Mouse (Mus musculus) gastrocnemius, postnatal 14 days (tissue): Measurements from ENCODE around the gene Bend3. TPM values are rescaled to one million over a fixed set of nuclear protein-coding genes. Genes with fewer than 3 reads are reported as not detected.
"Not testable (repeated sequence)": the region's sequence is repeated elsewhere in the genome, so short reads cannot be mapped to it uniquely, and the experiment has no call there.

Source experiments
- DNase-seq: peaks from one replicate; pipeline ENCODE4 v3.0.0; 2021; ENCODE audit warnings: mixed read lengths
- intact Hi-C: fragments of 180-260 bp; cut with DNase I; formaldehyde crosslinking; loops from one replicate; pipeline ENCODE4 v1.15.1; 2025; ENCODE audit warnings: low total_unique reads
- total RNA-seq, 2 experiments: library from RNA; stranded (reverse); gene quantifications; 2 replicates each; pipeline ENCODE4 v1.2.3; 2021

Bend3 gene
- total RNA-seq, 2 experiments from 2014 or later: 3.7 to 4.8 TPM

DNA sequence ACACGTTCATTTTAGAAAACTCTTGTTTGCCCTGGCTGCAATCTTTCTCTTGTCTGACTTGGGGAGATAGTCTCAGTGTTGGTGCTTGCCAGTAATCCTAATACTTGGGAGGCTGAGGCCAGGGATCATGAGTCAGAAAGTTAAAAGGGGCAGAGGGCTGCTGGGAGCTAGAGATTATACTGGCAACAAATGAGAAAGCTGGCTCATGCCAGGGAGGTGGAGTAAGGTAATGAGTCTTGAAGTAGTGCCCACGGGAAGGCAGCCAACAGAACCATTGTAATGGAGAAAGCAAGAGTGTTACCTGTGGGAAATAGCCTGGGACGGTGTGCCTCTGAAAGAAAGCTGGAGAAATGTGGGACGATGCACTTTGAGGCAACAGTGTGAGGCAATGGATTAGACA lies 39.2 kb downstream of the Bend3 start:
- DNase-seq: no peak
- intact Hi-C loops: no loop called here

- intact Hi-C loops: no loop called here
- DNase-seq: no peak
These were observed 39.7 kb downstream of the Bend3 start for GRCm38 (mm10) chr10:43518368-43518767.

- intact Hi-C loops: no loop called here
These were observed 41.3 kb downstream of the Bend3 start for GRCm38 (mm10) chr10:43519977-43520376.

GRCm38 (mm10) chr10:43523931-43524330 lies 45.3 kb downstream of the Bend3 start, which contains the start of gene Gm9803:
Gene Gm9803, plus strand, starts transcription at chr10:43524084.
- intact Hi-C loops, DNase-seq: not testable (repeated sequence)

More at GRCm38 (mm10) chr10:43519977-43520376, 41.3 kb downstream of the Bend3 start:
- DNase-seq: no peak

DNA sequence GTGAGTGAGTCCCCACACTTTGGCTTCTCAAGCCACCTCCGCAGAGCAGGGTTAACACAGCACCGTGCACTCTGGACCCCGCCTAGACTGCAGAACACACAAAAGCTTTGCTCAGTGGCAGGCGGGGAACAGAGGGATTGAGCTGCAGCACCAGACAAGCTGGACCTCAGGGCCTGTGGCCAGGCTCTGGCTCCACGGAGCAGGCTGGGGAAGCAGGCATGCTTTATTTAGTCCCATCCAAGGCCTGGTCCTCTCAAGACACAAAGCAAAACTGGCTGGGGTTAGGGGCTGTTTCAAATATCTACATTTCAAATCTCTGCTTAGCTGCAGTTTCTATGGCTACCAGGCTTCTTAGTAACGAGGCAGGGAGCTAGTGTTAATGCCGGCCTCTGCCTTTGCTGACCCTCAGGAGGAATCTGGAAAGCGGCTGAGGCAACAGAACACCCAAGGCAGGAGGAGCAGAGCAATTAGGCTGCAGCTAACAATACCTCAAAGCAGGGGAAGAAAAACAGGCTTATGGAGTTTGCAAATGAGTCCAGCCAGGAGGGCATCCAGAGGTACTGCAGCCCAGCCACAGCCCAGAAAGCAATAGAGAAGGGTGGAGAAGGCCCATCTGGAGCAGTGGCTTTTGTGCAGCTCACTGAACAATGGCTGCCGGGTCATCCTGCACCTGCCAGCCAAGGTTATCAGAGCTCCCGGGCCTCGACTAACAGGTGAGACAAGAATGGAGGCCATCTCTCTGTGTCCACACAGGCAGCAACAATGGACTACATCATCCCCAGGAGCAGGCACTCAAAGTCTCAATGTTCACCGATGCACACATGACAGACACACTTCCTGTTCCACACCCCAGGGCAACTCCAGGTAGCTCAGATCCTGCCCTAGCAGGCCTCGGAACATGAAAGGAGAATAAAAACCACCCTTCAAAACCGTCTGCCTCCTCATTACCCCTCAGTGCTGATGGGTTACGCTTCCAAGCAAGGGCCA lies 48.9 kb downstream of the Bend3 start:
- intact Hi-C loops: no loop called here
- DNase-seq: no peak

- intact Hi-C loops: no loop called here
- no peak for DNase-seq
These were observed 55.8 kb downstream of the Bend3 start for GRCm38 (mm10) chr10:43534382-43534781.

GRCm38 (mm10) chr10:43537652-43538051 lies 59.0 kb downstream of the Bend3 start:
- intact Hi-C loops: loop anchor here (5.0 kb wide), 1 partner anchor 60 kb away; the partner anchor contains the start of gene Bend3
- DNase-seq: no peak

- no peak for DNase-seq
- intact Hi-C loops: loop anchor here (5.0 kb wide), 1 partner anchor 62 kb away; the partner anchor contains the start of gene Bend3
These were observed 60.2 kb downstream of the Bend3 start for GRCm38 (mm10) chr10:43538831-43539230.

DNA sequence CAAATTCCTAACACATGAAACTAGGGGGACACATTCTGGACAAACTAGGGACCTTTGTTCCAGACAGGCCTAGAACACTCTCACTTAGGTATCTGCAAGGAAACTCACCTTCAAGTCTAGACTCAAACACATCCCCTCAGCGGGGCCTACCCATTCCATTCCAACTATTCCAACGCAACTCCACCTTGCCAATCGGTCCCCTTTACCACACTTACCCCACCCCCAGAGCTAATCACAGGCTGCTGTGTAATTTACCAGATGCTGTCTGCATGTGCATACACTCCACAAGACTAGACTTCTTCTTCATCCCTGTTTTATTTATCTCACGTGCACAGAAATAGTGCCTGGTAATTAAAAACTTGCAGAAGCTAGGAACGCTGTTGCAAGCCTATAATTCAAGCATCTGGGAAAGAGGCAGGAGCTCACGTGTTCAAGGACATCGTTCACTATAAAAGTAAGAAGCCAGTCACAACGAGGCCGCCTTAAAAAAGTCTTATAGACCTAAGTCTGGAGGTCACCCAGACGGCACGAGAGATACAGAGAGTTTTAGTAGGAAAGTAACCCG lies 61.2 kb downstream of the Bend3 start:
- intact Hi-C loops: loop anchor here (5.0 kb wide), 1 partner anchor 63 kb away; the partner anchor contains the start of gene Bend3
- no peak for DNase-seq

DNA sequence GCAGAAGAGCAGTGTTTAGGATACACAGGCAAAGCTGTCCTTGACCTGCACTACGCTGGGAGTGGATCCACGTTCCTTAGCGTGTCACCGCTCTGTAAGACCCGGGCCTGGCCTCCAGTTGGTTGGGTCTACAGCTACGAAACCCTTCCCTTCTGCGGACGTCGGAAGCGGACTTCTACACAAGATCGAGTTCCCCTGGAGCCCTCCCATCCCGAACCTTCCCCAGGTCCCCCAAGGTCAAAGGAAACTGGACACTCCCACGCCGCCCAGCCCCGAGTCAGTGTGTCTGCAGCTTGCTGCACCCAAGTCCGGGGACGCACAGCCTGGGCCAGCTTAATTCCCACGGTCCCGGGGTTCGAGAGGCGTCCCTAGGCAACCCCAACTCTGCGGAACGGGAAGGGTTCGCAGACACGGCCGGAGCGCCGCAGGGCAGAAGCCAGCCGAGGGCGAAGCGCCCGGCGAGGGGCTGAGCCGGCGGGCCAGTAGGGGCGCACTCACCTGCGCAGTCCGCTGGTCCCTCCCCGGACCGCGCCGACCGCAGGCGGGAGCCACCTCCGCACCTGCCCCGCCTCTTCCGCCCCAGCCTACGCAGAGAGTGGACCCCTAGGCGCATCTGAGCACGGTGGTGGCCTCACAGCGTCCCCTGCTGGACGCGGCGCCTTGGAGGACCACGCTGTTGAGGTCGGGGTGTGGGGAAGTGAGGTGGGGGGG lies 62.0 kb downstream of the Bend3 start, which contains the start of gene 1700021F05Rik:
1700021F05Rik (minus strand) TSS at position 553 of the 711 bp plus-strand sequence.
- intact Hi-C loops: no loop called here
- peak; percentile 96 for DNase-seq

DNA sequence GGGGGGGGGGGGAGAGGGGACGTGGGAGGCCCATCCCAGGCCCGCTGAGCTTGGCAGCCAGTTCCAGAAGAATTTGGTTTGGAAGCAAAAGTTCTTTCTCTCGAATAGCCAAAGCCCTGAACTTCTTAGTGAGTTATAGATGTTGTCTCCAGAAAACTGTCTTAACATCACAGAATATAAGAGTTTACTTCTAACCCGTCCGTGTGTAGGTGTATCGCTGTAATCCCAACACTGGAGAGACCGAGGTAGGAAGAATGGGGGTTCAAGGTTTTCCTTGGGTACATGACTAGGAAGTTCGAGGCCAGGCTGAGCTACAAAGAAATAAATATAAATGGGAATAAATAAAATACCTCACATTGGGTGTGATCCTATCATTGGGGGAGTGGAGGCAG lies 62.5 kb downstream of the Bend3 start:
- DNase-seq: no peak
- intact Hi-C loops: no loop called here

DNA sequence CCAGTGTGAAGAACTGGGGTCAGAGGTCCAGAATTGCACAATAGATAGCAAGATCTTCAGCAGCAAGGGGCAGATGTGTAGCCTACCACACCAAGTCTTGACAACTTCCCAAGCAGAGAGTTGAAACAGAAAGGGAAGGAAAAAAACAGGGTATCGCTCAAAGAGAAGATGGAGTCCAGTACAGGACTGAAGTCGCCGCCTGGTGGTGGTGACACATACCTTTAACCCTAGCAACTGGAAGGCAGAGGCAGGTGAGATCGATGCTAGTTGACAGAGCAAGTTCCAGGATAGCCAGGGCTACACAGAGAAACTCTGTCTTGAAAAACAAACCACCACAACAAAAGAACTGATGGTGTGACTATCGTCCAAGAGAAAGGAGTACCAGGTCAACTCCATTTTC lies 70.8 kb downstream of the Bend3 start:
- intact Hi-C loops: no loop called here
- no peak for DNase-seq

DNA sequence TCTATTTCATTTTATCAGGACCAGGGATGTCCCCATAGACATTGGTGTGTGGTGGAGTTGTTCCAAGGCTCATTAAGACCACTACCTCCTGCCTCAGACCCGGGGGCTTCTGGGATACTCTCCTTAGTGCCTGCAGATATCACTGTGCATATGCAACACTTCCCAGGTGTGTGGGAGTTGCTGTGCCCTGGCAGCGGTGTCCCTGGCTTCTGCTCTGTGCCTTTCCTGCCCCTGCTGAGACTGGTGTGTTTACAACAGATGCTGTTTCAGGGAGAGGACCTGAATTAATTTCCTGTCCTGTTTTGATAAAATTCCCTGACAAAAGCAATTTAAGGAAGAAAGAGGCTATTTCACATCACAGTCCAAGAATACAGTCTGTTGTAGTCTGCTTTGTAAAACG lies 72.3 kb downstream of the Bend3 start:
- DNase-seq: no peak
- intact Hi-C loops: no loop called here

- intact Hi-C loops: no loop called here
- DNase-seq: no peak
These were observed 72.8 kb downstream of the Bend3 start for GRCm38 (mm10) chr10:43551388-43551787.

- no peak for DNase-seq
- intact Hi-C loops: no loop called here
These were observed 79.1 kb downstream of the Bend3 start for GRCm38 (mm10) chr10:43557630-43558165.

DNA sequence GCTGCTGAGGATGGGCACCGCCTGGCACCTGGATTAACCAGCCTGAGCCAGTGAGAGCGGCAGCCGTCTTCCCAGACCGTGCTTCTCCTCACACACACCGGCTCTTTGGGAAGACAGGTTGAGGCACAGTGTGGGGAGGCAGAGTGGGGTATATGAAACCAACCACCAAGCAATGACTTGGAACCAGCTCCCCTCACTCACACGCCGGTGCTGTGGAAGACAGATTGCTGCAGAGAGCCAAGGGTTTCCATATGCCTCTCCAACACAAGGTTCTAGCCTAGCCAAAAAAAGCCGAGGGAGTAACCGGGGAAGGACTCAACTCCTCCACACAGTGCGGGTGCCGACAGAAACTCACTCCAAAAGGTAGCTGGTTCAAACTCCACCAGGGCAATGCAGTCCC lies 80.7 kb downstream of the Bend3 start:
- DNase-seq: no peak
- intact Hi-C loops: no loop called here

DNA sequence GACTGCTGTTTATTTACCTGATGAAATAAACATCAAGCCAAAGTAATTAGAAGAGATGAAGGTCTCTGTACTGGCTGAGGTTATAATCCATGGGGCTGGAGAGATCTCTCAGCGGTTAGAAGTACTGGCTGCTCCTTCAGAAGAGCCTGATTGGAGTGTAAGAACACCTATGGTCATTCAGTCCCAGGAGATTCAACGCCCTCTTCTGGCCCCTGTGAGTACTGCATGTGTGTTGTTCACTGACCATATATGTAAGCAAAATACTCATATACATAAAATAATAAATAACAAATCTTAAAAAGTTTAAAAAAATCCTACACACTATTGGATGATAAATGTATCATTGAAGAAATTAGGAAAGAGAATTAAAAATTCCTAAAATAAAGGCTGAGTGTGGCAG lies 82.1 kb downstream of the Bend3 start:
- intact Hi-C loops: no loop called here

GRCm38 (mm10) chr10:43561311-43561710 lies 82.7 kb downstream of the Bend3 start:
- DNase-seq: no peak
- intact Hi-C loops: no loop called here

More for the DNA sequence above, 82.1 kb downstream of the Bend3 start:
- DNase-seq: no peak
